Mouse (Mus musculus): ENCODE measurements around the gene AC129217.1. TPM values are rescaled to one million over a fixed set of nuclear protein-coding genes. Genes with fewer than 3 reads are reported as not detected.

Gene AC129217.1
- polyA plus RNA-seq, 1 experiment from 2014 or later, result not detected

GRCm38 (mm10) chr19:8841012-8841411 lies 11.4 kb downstream of the AC129217.1 start:
- no peak for ATAC-seq (ENCODE audit: low FRiP score, low TSS enrichment)
- H3K27ac ChIP-seq (ENCODE audit: low read length), result peak overlapping the region; percentile 17; the same call in 1 of the 2 replicates
- WGBS, result 92% methylated on average over 7 of the region's 7 CpGs

GRCm38 (mm10) chr19:8842961-8843360 lies 13.4 kb downstream of the AC129217.1 start:
- no peak overlapping the region for H3K9ac ChIP-seq (replicated peaks; ENCODE audit: low read length)
- H3K36me3 ChIP-seq (ENCODE audit: insufficient read depth, low read length), result peaks cover 28% of the 10 kb centered on the region
- no peak overlapping the region for H3K27ac ChIP-seq (ENCODE audit: low read length)
- H3K9me3 ChIP-seq (ENCODE audit: low read length), result no peaks in the 10 kb centered on the region
- no peak overlapping the region for H3K4me2 ChIP-seq (replicated peaks; ENCODE audit: low read depth, low read length)
- no peak overlapping the region for H3K4me3 ChIP-seq (ENCODE audit: low read length)
- no peaks in the 10 kb centered on the region for H3K27me3 ChIP-seq (ENCODE audit: insufficient read depth, low read length)
- WGBS, result 87% methylated on average over 6 of the region's 6 CpGs
- peaks cover 32% of the 10 kb centered on the region for H3K4me1 ChIP-seq (ENCODE audit: insufficient read depth, low read length)
- no peak for ATAC-seq (ENCODE audit: low FRiP score, low TSS enrichment)

More at GRCm38 (mm10) chr19:8841012-8841411, 11.4 kb downstream of the AC129217.1 start:
- Histone ChIP-seq H3K27me3 (ENCODE audit: insufficient read depth, low read length) (no peaks in the 10 kb centered on the region), H3K36me3 (ENCODE audit: insufficient read depth, low read length) (peaks cover 15% of the 10 kb centered on the region; the same call in 1 of the 2 replicates), H3K4me2 (replicated peaks; ENCODE audit: low read depth, low read length) (peak overlapping the region; percentile 76), H3K4me3 (ENCODE audit: low read length) (peak overlapping the region; percentile 59), H3K9ac (replicated peaks; ENCODE audit: low read length) (peak overlapping the region; percentile 68), H3K4me1 (ENCODE audit: insufficient read depth, low read length) (peaks cover 32% of the 10 kb centered on the region), H3K9me3 (ENCODE audit: low read length) (no peaks in the 10 kb centered on the region)

GRCm38 (mm10) chr19:8844371-8845129 lies 15.0 kb downstream of the AC129217.1 start:
- ATAC-seq (ENCODE audit: low FRiP score, low TSS enrichment), result no peak
- Histone ChIP-seq H3K9me3 (ENCODE audit: low read length) (no peaks in the 10 kb centered on the region), H3K4me1 (ENCODE audit: insufficient read depth, low read length) (peaks cover 16% of the 10 kb centered on the region), H3K4me2 (replicated peaks; ENCODE audit: low read depth, low read length) (no peak overlapping the region), H3K27me3 (ENCODE audit: insufficient read depth, low read length) (no peaks in the 10 kb centered on the region), H3K27ac (ENCODE audit: low read length) (no peak overlapping the region), H3K36me3 (ENCODE audit: insufficient read depth, low read length) (peaks cover 28% of the 10 kb centered on the region), H3K9ac (replicated peaks; ENCODE audit: low read length) (no peak overlapping the region), H3K4me3 (ENCODE audit: low read length) (no peak overlapping the region)
- 74% methylated on average over 5 of the region's 5 CpGs for WGBS

DNA sequence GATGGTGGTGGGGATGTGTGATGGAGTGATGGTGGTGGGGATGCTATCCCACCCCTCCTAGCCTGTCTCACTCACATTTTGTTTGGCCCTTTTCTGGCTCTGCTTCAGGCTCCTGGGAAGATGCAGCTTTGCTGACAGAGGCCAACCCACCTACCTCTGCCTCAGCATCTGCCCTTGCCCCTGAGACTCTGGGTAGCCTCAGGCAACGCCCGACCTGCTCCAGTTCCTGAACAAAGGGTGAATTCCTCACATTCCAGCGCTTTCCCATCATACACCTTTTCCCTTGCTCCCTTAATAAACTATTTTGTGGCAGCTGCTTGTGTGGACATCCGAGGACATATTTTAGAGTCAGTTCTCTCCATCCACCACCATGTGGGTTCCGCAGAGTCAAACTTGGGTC lies 18.8 kb downstream of the AC129217.1 start:
- no peaks in the 10 kb centered on the region for H3K9me3 ChIP-seq (ENCODE audit: low read length)
- H3K9ac ChIP-seq (replicated peaks; ENCODE audit: low read length), result no peak overlapping the region
- ATAC-seq (ENCODE audit: low FRiP score, low TSS enrichment), result no peak
- H3K4me3 ChIP-seq (ENCODE audit: low read length), result no peak overlapping the region
- H3K4me1 ChIP-seq (ENCODE audit: insufficient read depth, low read length), result 0 out of 2 replicates have a peak, but pooled peaks cover 7% of the 10 kb centered on the region
- no peak overlapping the region for H3K4me2 ChIP-seq (replicated peaks; ENCODE audit: low read depth, low read length)
- H3K27ac ChIP-seq (ENCODE audit: low read length), result no peak overlapping the region
- WGBS, result 78% methylated on average over 5 of the region's 5 CpGs
- H3K27me3 ChIP-seq (ENCODE audit: insufficient read depth, low read length), result no peaks in the 10 kb centered on the region
- H3K36me3 ChIP-seq (ENCODE audit: insufficient read depth, low read length), result peaks cover 22% of the 10 kb centered on the region

DNA sequence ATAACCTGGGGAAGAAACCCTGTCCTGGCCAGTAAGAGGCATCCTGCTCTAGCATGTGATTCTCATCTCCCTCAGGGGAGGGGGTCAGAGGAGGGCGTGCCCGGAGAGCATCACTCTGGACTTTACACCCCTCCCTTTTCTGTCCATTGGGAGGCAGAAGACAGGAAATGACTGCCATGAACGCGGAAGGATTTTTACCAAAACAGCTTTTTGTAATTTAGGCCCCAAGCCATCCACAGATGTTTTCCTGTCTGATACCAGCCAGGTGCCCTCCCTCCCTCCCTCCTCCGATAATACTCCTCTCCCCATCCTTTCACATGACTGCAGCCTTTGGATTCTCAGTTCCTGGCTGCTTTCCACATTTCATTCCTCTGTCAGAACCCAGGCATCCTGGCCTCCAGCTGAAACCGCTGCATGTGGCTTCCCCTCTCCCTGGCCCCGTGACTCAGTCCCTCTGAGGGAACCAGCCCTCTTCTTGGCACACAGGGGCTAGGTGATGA lies 20.9 kb downstream of the AC129217.1 start, which contains the start of gene Lrrn4cl:
TSS of gene Lrrn4cl (plus strand) at position 367 of the 500 bp plus-strand sequence.
- Histone ChIP-seq H3K27ac (ENCODE audit: low read length) (no peak within 1 kb of the TSS), H3K36me3 (ENCODE audit: insufficient read depth, low read length) (peaks cover 21% of the 10 kb centered on the region), H3K9me3 (ENCODE audit: low read length) (no peaks in the 10 kb centered on the region), H3K4me1 (ENCODE audit: insufficient read depth, low read length) (0 out of 2 replicates have a peak, but pooled peaks cover 7% of the 10 kb centered on the region), H3K4me3 (ENCODE audit: low read length) (no peak within 1 kb of the TSS), H3K27me3 (ENCODE audit: insufficient read depth, low read length) (no peaks in the 10 kb centered on the region), H3K4me2 (replicated peaks; ENCODE audit: low read depth, low read length) (0 out of 2 replicates have a peak within 1 kb of the TSS, but pooled peaks have one; percentile 14), H3K9ac (replicated peaks; ENCODE audit: low read length) (peak within 1 kb of the TSS; percentile 23; the same call in 1 of the 2 replicates)
- peak; percentile 49; the same call in 1 of the 2 replicates for ATAC-seq (ENCODE audit: low FRiP score, low TSS enrichment)
- WGBS, result 23% methylated on average over 7 of the region's 7 CpGs

DNA sequence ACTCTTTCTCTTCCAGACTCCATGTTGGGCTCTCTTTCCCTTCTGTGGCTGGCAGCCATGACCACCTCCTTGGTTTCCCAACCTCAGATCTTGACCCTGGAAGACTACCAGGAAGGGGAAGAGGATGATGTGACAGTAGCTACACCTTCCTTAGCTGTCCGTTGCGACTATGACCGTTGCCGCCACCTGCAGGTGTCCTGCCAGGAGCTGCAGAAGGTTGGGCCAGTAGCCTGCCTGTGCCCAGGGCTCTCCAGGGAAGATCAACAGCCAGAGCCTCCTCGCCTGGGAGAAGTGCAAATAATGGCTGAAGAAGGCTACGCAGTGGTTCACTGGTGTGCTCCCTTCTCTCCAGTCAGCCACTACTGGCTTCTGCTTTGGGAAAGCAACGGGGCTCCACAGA lies 22.1 kb downstream of the AC129217.1 start:
- peaks cover 9% of the 10 kb centered on the region for H3K36me3 ChIP-seq (ENCODE audit: insufficient read depth, low read length)
- H3K4me3 ChIP-seq (ENCODE audit: low read length), result no peak overlapping the region
- H3K4me2 ChIP-seq (replicated peaks; ENCODE audit: low read depth, low read length), result no peak overlapping the region
- ATAC-seq (ENCODE audit: low FRiP score, low TSS enrichment), result no peak
- H3K9me3 ChIP-seq (ENCODE audit: low read length), result no peaks in the 10 kb centered on the region
- no peak overlapping the region for H3K27ac ChIP-seq (ENCODE audit: low read length)
- H3K9ac ChIP-seq (replicated peaks; ENCODE audit: low read length), result no peak overlapping the region
- no peaks in the 10 kb centered on the region for H3K27me3 ChIP-seq (ENCODE audit: insufficient read depth, low read length)
- WGBS, result 57% methylated on average over 7 of the region's 7 CpGs
- 0 out of 2 replicates have a peak, but pooled peaks cover 7% of the 10 kb centered on the region for H3K4me1 ChIP-seq (ENCODE audit: insufficient read depth, low read length)

- no peaks in the 10 kb centered on the region for H3K9me3 ChIP-seq (ENCODE audit: low read length)
- WGBS, result 52% methylated on average over 10 of the region's 10 CpGs
- no peak overlapping the region for H3K4me2 ChIP-seq (replicated peaks; ENCODE audit: low read depth, low read length)
- no peak overlapping the region for H3K4me3 ChIP-seq (ENCODE audit: low read length)
- H3K9ac ChIP-seq (replicated peaks; ENCODE audit: low read length), result no peak overlapping the region
- H3K27ac ChIP-seq (ENCODE audit: low read length), result no peak overlapping the region
- no peak for ATAC-seq (ENCODE audit: low FRiP score, low TSS enrichment)
- H3K36me3 ChIP-seq (ENCODE audit: insufficient read depth, low read length), result peaks cover 3% of the 10 kb centered on the region; the same call in 1 of the 2 replicates
- H3K27me3 ChIP-seq (ENCODE audit: insufficient read depth, low read length), result no peaks in the 10 kb centered on the region
- 0 out of 2 replicates have a peak, but pooled peaks cover 7% of the 10 kb centered on the region for H3K4me1 ChIP-seq (ENCODE audit: insufficient read depth, low read length)
These were observed 22.8 kb downstream of the AC129217.1 start for GRCm38 (mm10) chr19:8852236-8852928.

- no peak for ATAC-seq (ENCODE audit: low FRiP score, low TSS enrichment)
- no peak overlapping the region for H3K4me2 ChIP-seq (replicated peaks; ENCODE audit: low read depth, low read length)
- WGBS, result 83% methylated on average over 3 of the region's 3 CpGs
These were observed 23.5 kb downstream of the AC129217.1 start for GRCm38 (mm10) chr19:8853117-8853516.

DNA sequence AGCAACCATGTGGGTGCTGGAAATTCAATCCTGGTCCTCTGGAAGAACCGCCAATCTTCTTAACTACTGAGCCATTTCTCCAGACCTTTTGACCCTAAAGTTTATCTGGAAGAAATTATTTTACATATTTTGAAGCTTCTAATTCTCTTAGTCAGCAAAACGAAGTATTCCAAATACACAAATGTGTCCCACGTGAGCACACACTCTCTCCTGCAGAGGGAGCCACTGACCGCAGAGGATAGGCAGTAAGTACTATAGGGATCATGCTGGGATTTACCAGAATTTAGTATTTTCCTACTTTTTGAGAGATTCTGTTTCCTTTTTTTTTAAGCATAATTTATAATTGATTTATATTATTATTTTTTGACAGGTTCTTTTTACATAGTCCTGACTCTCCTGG lies 28.1 kb downstream of the AC129217.1 start:
- H3K4me1 ChIP-seq (ENCODE audit: insufficient read depth, low read length), result no peaks in the 10 kb centered on the region
- ATAC-seq (ENCODE audit: low FRiP score, low TSS enrichment), result no peak
- WGBS, result 39% methylated on average over 4 of the region's 4 CpGs
- no peak overlapping the region for H3K27ac ChIP-seq (ENCODE audit: low read length)
- H3K4me3 ChIP-seq (ENCODE audit: low read length), result no peak overlapping the region
- H3K9ac ChIP-seq (replicated peaks; ENCODE audit: low read length), result no peak overlapping the region
- H3K9me3 ChIP-seq (ENCODE audit: low read length), result no peaks in the 10 kb centered on the region
- H3K27me3 ChIP-seq (ENCODE audit: insufficient read depth, low read length), result no peaks in the 10 kb centered on the region
- no peaks in the 10 kb centered on the region for H3K36me3 ChIP-seq (ENCODE audit: insufficient read depth, low read length)
- no peak overlapping the region for H3K4me2 ChIP-seq (replicated peaks; ENCODE audit: low read depth, low read length)

More at GRCm38 (mm10) chr19:8853117-8853516, 23.5 kb downstream of the AC129217.1 start:
- Histone ChIP-seq H3K27me3 (ENCODE audit: insufficient read depth, low read length) (no peaks in the 10 kb centered on the region), H3K27ac (ENCODE audit: low read length) (no peak overlapping the region), H3K4me1 (ENCODE audit: insufficient read depth, low read length) (0 out of 2 replicates have a peak, but pooled peaks cover 7% of the 10 kb centered on the region), H3K9ac (replicated peaks; ENCODE audit: low read length) (no peak overlapping the region), H3K36me3 (ENCODE audit: insufficient read depth, low read length) (no peaks in the 10 kb centered on the region), H3K4me3 (ENCODE audit: low read length) (no peak overlapping the region), H3K9me3 (ENCODE audit: low read length) (no peaks in the 10 kb centered on the region)

Data from kidney, embryonic 16.5 days (tissue).